Mouse (Mus musculus): ENCODE measurements around the gene Alox15.
"Not testable (repeated sequence)": the region's sequence is repeated elsewhere in the genome, so short reads cannot be mapped to it uniquely, and the experiment has no call there.

The Alox15 gene

DNA sequence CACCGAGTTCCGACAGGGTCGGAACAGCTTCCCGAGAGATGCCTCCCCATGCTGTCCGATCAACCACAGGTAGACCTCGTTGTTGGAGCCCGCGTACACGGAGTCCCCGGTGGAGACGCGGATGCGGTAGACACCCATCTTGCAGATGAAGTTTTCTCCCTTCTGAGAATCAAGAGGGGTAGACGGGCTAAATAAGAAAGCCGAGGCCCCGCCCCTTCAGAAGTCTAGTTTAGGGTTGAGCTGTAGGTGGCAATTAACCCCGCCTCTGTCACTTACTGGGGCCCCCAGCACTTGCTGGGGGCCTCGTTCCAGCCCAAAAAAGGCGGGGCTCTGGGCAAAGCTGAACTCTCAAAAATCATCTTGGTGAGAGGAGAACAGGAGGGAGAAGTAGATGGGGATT is at the start of gene Alox15:
Alox15 (minus strand) TSS at position 164 of the 400 bp plus-strand sequence.
- peak; percentile 15 for DNase-seq (ENCODE audit: low spot score)

DNA sequence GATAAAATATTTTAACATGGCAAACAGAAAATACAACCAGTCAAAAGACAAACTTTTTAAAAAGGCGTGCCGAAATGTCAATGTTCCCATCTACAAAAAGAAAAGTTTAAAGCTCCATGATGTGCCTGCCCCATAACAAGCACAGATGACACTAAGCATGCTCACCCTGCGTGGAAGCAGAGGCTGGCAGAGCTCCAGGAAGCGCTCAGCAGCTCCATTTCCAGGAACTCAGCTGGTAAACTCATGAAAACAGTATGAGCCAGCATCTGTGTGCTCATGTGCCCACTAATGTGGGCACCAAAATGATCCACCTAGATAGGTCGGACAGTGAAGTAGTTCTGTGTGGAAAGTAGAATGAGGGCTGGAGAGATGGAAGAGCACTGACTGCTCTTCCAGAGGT is 37.6 kb upstream of the Alox15 start:
- DNase-seq (ENCODE audit: low spot score) = no peak

DNA sequence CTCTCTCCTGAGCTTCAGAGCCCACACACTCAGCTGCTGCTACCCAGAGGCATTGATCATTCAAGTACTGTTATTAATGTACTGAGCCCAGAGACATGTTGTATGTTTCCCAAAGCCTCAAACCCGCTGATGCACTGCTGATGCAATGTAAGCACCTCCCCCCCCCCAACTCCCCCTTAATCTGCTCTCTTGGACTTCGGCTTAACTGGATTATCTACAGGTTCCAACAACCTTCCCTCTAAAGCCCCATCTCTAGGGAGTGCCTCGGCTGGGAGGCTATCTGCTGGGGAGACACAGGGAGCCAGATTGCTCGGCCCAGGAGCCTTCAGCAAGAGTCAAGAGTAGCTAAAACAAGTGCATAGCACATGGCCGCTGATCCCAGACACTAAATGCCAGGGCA is 35.6 kb upstream of the Alox15 start:
- DNase-seq (ENCODE audit: low spot score) = peak; percentile 11

DNA sequence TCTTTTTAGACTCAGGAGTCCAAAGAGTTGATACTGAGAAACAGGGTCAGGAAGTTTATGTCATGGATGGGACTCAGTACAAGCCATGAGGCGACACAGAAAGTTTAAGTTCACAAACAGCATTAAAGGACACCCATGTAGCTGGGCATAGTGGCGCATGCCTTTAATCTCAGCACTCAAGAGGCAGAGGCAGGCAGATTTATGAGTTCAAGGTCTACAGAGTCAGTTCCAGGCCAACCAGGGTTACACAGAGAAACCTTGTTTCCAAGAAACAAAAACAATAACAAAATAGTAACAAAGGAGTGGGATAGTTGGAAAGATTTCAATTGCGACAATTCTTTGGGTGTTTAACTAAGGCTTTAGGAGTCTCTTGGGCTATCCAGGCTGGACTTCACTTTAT is 32.3 kb upstream of the Alox15 start:
- DNase-seq (ENCODE audit: low spot score) = no peak

DNA sequence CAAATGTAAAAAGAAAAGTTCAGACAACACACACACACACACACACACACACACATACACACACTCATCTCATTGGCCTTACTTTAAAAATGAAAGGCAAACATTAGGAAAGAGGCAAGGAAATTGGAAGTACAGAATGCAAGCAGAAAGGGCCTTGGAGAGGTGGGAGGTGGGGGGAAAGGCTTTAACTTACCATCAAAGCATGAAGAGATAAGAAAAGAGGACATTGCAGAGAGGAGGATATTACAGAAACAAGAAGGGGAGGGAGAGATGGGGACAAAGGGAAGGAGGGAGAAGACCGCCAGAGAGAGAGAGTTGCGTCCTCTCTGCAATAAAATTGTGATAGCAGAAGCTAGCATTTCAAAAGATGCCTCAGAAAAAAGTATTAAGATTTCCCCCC is 29.5 kb upstream of the Alox15 start:
- no peak for DNase-seq (ENCODE audit: low spot score)

DNA sequence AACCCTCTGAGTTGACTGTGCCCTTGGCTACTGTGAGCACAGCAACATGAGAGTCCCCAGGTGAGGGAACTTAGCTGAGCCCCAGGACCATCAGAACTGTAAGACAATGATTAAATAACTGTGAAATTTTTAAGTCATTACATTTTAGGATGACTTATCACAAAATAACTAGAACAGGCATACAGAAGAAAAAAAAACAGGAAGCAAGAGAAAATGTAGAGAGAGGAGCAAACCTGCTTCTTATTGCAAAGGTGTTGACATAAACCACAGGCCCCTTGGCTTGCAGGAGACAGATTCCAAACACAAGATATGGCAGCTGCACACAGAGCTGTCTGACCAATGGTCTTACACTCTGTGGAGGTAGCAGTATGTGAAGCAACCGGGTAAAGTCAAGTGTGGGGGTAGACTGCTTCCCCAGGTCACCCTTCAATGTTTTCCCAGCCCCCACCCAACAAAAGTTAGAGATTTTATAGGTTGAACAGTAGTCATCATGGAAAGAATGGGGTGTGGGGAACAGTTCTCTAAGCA is 28.7 kb upstream of the Alox15 start:
- no peak for DNase-seq (ENCODE audit: low spot score)

DNA sequence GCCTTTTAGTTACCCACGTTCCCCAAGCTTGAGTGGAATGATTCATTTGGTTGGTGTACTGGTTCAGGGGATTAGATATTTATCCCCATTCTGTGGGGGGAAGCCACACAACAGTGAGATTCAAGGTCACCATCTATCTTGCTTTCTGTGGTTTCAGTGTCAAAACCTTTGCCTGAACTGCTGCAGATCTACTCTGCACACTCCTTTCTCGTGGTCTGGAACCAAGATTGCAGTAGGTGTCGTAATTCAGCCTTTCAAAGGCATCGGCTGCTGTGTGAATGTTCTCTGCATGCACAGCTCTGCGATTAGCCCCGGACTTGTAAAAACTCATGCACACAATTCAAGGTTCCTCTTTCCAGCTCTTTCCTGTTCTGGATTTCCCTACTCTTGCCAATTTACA is 24.2 kb upstream of the Alox15 start:
- no peak for DNase-seq (ENCODE audit: low spot score)

DNA sequence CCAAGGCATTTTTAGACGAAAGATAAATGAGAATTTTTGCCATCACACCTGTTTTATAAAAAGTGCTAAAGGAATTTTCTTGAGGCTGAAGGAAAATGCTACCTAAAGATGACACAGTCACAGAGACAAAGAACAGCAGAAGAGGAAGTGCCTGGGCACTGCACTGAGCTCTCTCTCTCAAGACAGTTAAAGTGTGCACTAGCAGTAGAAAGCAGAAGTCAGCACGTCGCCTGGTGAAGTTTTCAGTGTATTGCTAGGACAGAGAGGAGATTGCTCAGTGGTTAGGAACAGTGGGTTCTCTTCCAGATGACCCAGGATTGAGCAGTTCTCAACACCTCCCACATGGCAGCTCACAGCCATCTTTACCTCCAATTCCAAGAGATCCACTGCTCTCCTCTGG is 22.5 kb upstream of the Alox15 start:
- no peak for DNase-seq (ENCODE audit: low spot score)

DNA sequence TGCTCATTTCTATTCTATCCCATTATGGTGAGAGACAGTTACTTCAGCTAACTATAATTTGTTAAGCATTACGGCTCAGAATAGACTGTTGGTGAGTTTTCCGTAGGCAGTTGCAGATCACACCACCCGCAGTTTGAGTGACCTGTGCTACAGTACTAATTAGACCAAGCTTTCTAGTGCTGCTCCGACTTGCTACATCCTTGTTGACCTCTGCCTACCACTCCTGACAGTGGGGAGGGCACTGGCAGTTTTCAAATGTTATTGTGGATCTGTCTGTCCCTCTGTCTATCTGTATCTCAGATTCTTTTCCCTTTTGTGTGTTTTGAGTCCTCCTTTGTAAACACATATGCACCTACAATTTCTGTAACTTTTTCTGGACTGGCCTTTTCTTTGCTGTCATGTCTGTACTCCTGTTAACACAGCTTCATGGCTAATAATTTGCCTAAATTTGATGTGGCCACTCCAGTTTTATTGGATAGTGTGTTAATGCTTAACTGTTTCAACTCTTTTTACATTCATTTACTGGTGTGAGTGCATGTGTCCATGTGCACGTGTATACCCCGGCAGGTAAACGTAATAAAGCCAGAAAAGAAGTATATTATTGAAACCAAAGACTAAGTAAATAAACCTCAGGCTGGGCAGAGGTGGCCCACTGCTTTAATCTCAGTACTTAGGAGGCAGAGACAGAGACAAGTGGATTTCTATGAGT is 21.2 kb upstream of the Alox15 start:
- DNase-seq (ENCODE audit: low spot score) = no peak

DNA sequence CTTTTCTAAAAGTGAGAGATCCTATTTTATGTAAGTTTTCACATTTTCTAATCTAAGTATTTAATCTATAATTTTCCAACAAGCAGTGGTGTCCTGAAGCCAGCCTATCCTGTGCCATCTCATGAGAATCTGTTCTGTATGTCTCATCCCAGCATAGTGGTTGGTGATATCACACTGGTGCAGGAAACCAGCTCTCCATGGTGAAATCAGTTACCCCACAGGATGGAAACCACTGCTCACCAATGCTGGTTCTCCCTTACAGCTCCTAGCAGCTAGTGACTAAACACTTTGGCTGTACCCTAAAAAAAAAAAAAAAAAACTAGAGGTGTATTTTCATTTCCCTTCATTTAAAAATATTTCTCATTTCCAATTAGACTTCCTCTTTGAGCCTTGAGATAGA is 20.6 kb upstream of the Alox15 start:
- no peak for DNase-seq (ENCODE audit: low spot score)

DNA sequence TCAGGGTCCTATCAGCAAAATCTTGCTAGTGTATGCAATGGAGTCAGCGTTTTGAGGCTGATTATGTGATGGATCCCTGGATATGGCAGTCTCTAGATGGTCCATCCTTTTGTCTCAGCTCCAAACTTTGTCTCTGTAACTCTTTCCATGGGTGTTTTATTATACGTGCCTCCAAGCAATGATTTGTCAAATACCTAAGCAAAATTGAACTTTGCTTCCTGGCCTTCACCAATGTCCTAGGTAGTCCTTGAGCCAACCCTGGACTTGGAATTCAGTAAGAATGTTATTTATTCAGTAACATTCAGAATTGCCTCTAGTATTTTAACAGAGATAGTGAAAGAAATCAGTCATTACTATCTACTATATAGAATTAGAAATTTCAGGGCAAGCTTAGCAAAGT is 16.8 kb upstream of the Alox15 start:
- DNase-seq (ENCODE audit: low spot score) = not testable (repeated sequence)

DNA sequence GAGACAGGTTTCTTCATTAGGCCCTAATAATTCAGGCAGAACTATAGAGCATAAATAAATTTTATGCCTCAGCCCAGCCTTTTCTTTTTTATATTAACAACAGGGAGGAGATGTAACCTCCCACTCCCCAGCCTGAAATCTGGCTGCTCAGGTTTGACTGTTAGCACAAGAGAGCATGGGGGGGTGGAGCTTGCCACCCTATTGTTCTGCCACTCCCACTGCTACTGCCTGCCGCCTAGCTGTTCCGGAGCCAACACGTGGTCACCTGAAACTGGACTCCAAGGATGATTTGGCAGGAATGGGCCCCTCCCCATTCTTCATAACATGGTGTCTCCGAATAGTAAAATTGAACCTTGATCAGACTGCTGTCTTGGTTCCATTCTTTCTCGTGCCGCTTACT is 15.9 kb upstream of the Alox15 start:
- DNase-seq (ENCODE audit: low spot score) = not testable (repeated sequence)

DNA sequence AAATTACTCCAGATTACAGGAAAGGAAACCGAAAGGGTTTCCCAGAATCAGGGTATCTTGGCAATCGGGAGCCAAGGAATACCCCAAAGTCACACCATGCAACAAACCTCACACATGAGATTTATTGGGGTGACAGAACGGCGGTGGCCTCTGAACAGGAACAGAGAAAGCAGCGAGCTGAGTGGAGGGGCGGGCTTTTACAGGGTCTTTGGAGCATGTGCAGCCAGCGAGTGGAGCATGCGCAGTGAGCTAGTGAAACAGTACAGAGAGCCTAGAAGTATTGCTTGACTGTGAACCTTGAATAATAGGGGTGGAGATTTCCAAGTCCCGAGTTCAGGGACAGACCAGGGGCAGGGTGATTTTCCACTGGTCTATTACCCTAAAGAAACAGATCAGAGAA is 3.2 kb downstream of the Alox15 start:
- DNase-seq (ENCODE audit: low spot score) = no peak

DNA sequence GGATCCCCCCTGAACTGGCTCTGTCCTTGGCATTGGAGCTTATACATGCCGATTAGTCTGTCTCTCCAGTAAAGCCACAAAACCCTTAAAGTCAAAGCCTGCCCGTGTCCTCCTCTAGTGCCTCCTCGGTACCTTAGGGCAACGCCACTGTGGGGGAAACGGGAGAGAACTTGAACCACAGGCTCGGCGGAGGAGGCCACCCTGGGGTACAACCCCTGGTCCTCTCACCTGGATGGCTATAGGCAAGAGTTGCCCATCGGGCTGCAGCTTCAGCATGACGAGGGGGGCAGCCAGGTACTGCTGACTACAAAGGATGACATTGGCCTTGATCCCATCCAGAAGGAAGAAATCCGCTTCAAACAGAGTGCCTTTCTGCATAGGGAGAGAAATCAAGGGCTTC is 4.0 kb downstream of the Alox15 start:
- DNase-seq (ENCODE audit: low spot score) = no peak

DNA sequence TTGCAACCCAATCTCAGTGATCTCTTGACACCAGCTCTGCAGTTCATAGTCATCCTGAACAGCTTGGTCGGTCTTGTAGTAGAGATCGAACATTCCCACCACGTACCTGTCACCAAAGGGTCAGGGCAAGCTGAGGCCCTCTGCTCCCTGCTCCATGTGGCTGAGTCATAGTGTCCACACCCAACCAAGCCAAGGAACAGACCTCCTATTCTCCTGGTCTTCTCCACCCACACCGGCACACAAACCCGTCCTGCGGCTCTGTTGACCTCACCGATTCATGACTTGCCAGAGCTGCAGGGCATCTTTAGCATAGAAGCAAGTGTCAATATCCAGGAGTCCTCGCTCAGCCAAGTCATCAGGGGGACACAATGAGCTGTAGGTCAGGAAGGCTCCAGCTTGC is 6.3 kb downstream of the Alox15 start:
- no peak for DNase-seq (ENCODE audit: low spot score)

DNA sequence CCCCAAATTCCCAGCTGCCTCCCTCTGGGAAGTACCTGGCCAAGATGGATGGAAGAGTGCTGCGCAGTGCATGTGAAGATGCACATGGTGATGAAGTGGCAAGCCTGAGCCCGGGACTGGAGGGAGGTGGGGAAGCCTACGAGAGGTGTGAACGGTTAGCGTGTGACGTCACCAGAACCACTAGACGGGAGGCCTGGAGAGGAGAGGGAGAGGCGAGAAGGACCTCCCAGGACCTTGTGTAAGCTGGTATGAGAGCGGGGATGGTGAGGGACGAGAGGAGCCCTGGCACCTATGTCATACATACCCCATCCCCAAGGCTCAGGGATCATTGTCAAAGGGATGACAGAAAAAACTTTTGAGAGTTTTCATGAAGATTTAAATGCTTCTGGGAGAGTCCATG is 6.8 kb downstream of the Alox15 start:
- DNase-seq (ENCODE audit: low spot score) = no peak

DNA sequence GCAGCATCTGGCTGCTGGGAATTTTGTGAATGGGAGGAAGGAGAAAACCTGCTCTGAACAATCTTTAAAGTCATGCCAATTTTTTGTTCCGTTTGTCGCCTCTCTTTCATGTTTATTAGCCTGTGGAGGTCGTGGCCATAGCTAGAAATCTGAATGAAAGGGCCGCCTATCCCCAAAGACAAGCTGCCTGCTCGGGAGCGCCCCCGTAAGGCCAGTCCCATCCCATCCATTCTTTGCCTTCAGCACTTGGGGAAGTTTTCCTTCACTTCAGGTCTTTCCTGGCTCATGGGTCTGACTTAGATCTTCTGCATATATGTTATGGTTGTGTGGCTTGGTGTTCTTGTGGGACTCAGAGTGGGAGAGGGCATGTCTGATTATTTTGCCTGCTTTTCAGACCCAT is 12.3 kb downstream of the Alox15 start:
- no peak for DNase-seq (ENCODE audit: low spot score)

DNA sequence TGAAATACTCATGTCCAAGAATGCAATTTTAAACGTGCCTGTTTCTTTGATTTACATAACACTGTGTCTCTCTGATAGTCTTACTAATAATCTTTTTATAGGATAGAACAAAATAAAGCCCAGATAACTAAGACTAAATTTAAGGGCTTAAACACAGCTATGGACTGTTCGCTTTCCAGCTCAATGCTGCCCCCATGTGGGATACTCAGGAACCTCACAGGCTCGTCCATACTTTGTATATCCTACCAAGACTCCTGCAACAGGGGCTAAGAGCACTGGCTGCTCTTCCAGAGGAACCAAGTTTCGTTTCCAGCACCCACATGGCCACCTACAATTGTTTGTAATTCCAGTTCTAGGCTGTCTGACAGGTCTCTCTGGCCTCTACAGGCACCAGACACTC is 17.4 kb downstream of the Alox15 start:
- peak; percentile 78 for DNase-seq (ENCODE audit: low spot score)

DNA sequence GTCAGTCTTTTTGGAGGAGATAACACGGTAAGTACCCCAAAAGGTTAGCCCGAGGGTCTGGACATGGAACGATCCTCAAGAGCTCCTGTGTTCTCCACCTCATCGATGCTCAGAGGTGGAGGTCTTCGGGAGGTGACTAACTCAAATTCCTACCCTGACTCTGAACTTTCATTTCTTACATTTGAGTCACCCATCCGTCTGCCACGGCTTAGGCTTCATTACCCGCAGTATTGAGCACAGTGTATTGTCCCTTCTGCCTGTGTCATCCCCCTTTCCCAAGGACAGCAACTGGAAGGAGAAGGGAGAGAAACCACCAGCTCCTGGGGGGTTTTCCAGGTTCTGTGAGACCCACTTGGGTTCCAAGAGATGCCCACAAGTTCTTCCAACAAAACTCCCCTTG is 27.1 kb downstream of the Alox15 start:
- DNase-seq (ENCODE audit: low spot score) = no peak

DNA sequence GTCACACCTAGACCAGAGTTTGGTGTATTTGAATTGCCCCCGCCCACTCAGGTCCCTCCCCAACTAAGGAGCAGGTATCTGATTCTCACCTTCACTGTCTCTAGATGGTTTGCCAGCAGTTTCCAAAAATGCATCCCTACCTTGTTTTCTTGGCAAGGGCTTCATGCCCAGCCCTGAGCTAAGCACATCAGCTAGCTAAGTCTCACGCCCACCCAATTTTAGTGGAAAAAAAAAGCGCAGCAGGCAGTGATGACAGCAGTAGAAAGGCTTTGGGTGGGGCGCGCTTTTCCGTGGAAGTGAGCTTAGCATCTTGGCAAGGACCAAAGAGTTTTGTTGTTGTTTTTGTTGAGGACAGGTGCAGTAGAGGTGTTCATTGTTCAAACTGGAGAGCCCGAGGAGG is 29.3 kb downstream of the Alox15 start, which contains the start of gene Alox12e:
Alox12e (minus strand) TSS at position 101 of the 400 bp plus-strand sequence.
- no peak for DNase-seq (ENCODE audit: low spot score)

DNA sequence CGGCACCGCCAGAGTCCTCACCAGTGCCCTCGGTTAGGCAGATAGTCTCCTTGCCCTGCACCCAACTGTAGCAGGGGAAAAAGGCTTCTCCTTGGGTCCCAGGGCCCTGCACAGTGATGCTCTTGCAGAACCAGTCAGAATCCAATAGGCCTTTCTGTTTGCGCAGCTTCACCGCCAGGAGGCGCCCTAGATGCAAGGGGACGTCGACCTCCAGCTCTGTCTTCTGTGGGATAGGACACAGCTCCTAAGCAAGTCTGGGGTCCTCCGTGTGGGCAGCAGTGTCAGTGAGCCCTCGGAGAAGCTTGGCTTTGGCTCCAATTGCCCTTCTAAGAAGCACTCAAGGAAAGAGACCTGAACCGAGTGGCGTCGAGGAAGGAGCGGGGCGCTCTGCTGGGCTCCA is 30.2 kb downstream of the Alox15 start:
- DNase-seq (ENCODE audit: low spot score) = peak; percentile 79

DNA sequence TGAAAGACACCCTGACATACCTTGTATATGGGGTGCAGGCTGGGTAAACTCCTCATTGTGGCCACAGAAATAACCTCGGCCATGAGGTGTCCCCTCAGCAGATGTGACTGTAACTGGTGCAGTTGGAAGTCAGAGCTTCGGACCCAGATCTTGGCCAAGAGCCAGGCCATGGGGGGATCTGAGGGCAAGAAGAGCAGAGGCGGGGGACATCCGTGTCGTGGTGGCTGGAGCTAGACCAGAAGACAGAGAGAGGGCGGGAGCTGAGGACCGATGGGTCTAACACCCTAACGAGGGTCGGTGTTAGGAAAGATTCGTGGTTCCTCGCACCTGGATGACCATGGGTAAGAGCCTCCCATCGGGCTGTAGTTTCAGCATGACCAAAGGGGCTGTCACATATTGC is 32.2 kb downstream of the Alox15 start:
- no peak for DNase-seq (ENCODE audit: low spot score)

DNA sequence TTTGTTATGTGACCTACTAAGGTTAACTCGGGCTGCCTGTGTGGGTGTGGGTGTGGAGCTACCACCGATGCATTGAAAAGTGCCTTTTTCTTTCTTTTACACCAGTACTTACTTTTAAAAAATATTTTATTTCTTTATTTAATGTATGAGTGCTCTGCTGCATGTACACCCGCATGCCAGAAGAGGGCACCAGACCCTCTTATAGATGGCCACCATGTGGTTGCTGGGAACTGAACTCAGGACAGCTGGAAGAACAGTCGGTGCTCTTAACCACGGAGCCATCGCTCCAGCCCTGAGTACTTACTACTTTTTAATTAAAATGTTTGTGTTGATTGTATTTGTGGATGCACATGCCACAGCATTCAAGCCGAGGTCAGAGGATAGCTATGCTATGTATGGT is 38.0 kb downstream of the Alox15 start:
- DNase-seq (ENCODE audit: low spot score) = peak; percentile 23

DNA sequence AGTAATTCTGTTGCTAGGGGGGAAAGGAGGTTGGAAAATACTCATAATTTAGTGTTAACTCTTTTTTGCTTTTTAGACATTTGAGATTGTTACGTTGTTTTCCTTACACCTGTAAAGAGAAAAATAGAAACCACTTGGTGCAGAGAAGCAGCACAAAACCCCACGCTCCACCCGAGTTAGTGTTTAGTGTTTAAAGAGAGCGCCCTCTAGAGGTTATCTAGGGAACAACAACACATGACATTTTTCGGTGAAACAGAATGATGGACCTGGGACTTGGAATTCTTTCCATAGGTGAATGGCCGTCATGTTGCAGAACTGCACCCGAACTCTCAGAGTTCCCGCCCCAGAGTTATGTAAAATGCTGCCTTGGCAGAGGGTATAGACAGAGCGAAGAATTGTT is 42.5 kb downstream of the Alox15 start:
- DNase-seq (ENCODE audit: low spot score) = peak; percentile 74
